Mouse (Mus musculus): Measurements from ENCODE around the gene Hyal1. TPM values are rescaled to one million over a fixed set of nuclear protein-coding genes. Genes with fewer than 3 reads are reported as not detected.

Hyal1 gene
- total RNA-seq (2014; rRNA removed; ENCODE audit: low replicate concordance) (14.0 and 21.3 TPM in 2 replicates), polyA plus RNA-seq (2015; fragmentation: Nextera tagmentation; extraction: Ambion mirVana) (5.7 and 6.0 TPM in 2 replicates)

- DNase-seq (ENCODE audit: low spot score) (peak; percentile 91), ATAC-seq (ENCODE audit: insufficient read depth, low read depth) (peak; percentile 70)
- Histone ChIP-seq H3K36me3 (replicated peaks; ENCODE audit: control insufficient read depth, insufficient read depth, low read length) (peaks cover 24% of the 10 kb centered on the region), H3K4me3 (ENCODE audit: low read depth, low read length) (peak within 1 kb of the TSS; percentile 36), H3K9ac (replicated peaks; ENCODE audit: low read depth, low read length) (peak within 1 kb of the TSS; percentile 43; the same call in 1 of the 2 replicates), H3K27ac (ENCODE audit: low read depth) (peak within 1 kb of the TSS; percentile 71), H3K4me2 (ENCODE audit: low read depth, low read length) (peak within 1 kb of the TSS; percentile 62), H3K27me3 (ENCODE audit: control insufficient read depth, insufficient read depth, low read length) (no peaks in the 10 kb centered on the region), H3K9me3 (replicated peaks; ENCODE audit: control insufficient read depth, low read length) (no peaks in the 10 kb centered on the region), H3K4me1 (ENCODE audit: control insufficient read depth, insufficient read depth) (peaks cover 16% of the 10 kb centered on the region)
- 26% methylated on average over 16 of the region's 16 CpGs for WGBS
- no peak for TF ChIP-seq EP300 (IDR thresholded peaks at IDR 0.05; ENCODE audit: low read depth)
- no peak for TF ChIP-seq CTCF (IDR thresholded peaks at IDR 0.05; ENCODE audit: low read depth)
These were observed at the start of gene Hyal1 for GRCm38 (mm10) chr9:107576357-107577107. TSS of gene Hyal1 (plus strand) at chr9:107576927.

GRCm38 (mm10) chr9:107533791-107534407 lies 42.8 kb upstream of the Hyal1 start, which contains the start of gene Tmem115:
TSS of gene Tmem115 (plus strand) at chr9:107533945.
- peak within 1 kb of the TSS; percentile 88 for H3K27ac ChIP-seq (ENCODE audit: low read depth)
- H3K9me3 ChIP-seq (replicated peaks; ENCODE audit: control insufficient read depth, low read length): no peaks in the 10 kb centered on the region
- H3K36me3 ChIP-seq (replicated peaks; ENCODE audit: control insufficient read depth, insufficient read depth, low read length): peaks cover 24% of the 10 kb centered on the region
- TF ChIP-seq EP300 (IDR thresholded peaks at IDR 0.05; ENCODE audit: low read depth) (no peak), CTCF (IDR thresholded peaks at IDR 0.05; ENCODE audit: low read depth) (no peak)
- H3K4me1 ChIP-seq (ENCODE audit: control insufficient read depth, insufficient read depth): peaks cover 28% of the 10 kb centered on the region
- peak; percentile 99 for ATAC-seq (ENCODE audit: insufficient read depth, low read depth)
- WGBS: under 1% methylated on average over 48 of the region's 48 CpGs
- peak within 1 kb of the TSS; percentile 87 for H3K4me3 ChIP-seq (ENCODE audit: low read depth, low read length)
- peak; percentile 99 for DNase-seq (ENCODE audit: low spot score)
- H3K9ac ChIP-seq (replicated peaks; ENCODE audit: low read depth, low read length): peak within 1 kb of the TSS; percentile 80
- peak within 1 kb of the TSS; percentile 99 for H3K4me2 ChIP-seq (ENCODE audit: low read depth, low read length)
- no peaks in the 10 kb centered on the region for H3K27me3 ChIP-seq (ENCODE audit: control insufficient read depth, insufficient read depth, low read length)

GRCm38 (mm10) chr9:107534408-107535202 lies 42.1 kb upstream of the Hyal1 start:
- Histone ChIP-seq H3K27me3 (ENCODE audit: control insufficient read depth, insufficient read depth, low read length) (no peaks in the 10 kb centered on the region), H3K4me1 (ENCODE audit: control insufficient read depth, insufficient read depth) (peaks cover 28% of the 10 kb centered on the region), H3K9ac (replicated peaks; ENCODE audit: low read depth, low read length) (peak overlapping the region; percentile 80), H3K4me2 (ENCODE audit: low read depth, low read length) (peak overlapping the region; percentile 99), H3K9me3 (replicated peaks; ENCODE audit: control insufficient read depth, low read length) (no peaks in the 10 kb centered on the region), H3K27ac (ENCODE audit: low read depth) (peak overlapping the region; percentile 88), H3K36me3 (replicated peaks; ENCODE audit: control insufficient read depth, insufficient read depth, low read length) (peaks cover 31% of the 10 kb centered on the region), H3K4me3 (ENCODE audit: low read depth, low read length) (peak overlapping the region; percentile 87)
- under 1% methylated on average over 40 of the region's 40 CpGs for WGBS
- TF ChIP-seq EP300 (IDR thresholded peaks at IDR 0.05; ENCODE audit: low read depth) (no peak), CTCF (IDR thresholded peaks at IDR 0.05; ENCODE audit: low read depth) (no peak)
- ATAC-seq (ENCODE audit: insufficient read depth, low read depth): peak; percentile 0; the same call in 1 of the 2 replicates
- no peak for DNase-seq (ENCODE audit: low spot score)

- 93% methylated on average over 7 of the region's 7 CpGs for WGBS
- Histone ChIP-seq H3K27ac (ENCODE audit: low read depth) (no peak overlapping the region), H3K4me2 (ENCODE audit: low read depth, low read length) (no peak overlapping the region), H3K36me3 (replicated peaks; ENCODE audit: control insufficient read depth, insufficient read depth, low read length) (peaks cover 36% of the 10 kb centered on the region), H3K4me3 (ENCODE audit: low read depth, low read length) (no peak overlapping the region), H3K9me3 (replicated peaks; ENCODE audit: control insufficient read depth, low read length) (no peaks in the 10 kb centered on the region), H3K4me1 (ENCODE audit: control insufficient read depth, insufficient read depth) (peaks cover 42% of the 10 kb centered on the region), H3K27me3 (ENCODE audit: control insufficient read depth, insufficient read depth, low read length) (no peaks in the 10 kb centered on the region), H3K9ac (replicated peaks; ENCODE audit: low read depth, low read length) (no peak overlapping the region)
- ATAC-seq (ENCODE audit: insufficient read depth, low read depth): no peak
- TF ChIP-seq CTCF (IDR thresholded peaks at IDR 0.05; ENCODE audit: low read depth): no peak
- no peak for TF ChIP-seq EP300 (IDR thresholded peaks at IDR 0.05; ENCODE audit: low read depth)
- DNase-seq (ENCODE audit: low spot score): no peak
These were observed 38.5 kb upstream of the Hyal1 start for GRCm38 (mm10) chr9:107538231-107538630.

GRCm38 (mm10) chr9:107538711-107539110 lies 38.0 kb upstream of the Hyal1 start:
- Histone ChIP-seq H3K9me3 (replicated peaks; ENCODE audit: control insufficient read depth, low read length) (no peaks in the 10 kb centered on the region), H3K9ac (replicated peaks; ENCODE audit: low read depth, low read length) (no peak overlapping the region), H3K27ac (ENCODE audit: low read depth) (no peak overlapping the region), H3K4me1 (ENCODE audit: control insufficient read depth, insufficient read depth) (peaks cover 38% of the 10 kb centered on the region), H3K4me3 (ENCODE audit: low read depth, low read length) (no peak overlapping the region), H3K27me3 (ENCODE audit: control insufficient read depth, insufficient read depth, low read length) (no peaks in the 10 kb centered on the region), H3K36me3 (replicated peaks; ENCODE audit: control insufficient read depth, insufficient read depth, low read length) (peaks cover 36% of the 10 kb centered on the region), H3K4me2 (ENCODE audit: low read depth, low read length) (no peak overlapping the region)
- DNase-seq (ENCODE audit: low spot score) (no peak), ATAC-seq (ENCODE audit: insufficient read depth, low read depth) (no peak)
- WGBS: 87% methylated on average over 3 of the region's 3 CpGs
- no peak for TF ChIP-seq CTCF (IDR thresholded peaks at IDR 0.05; ENCODE audit: low read depth)
- TF ChIP-seq EP300 (IDR thresholded peaks at IDR 0.05; ENCODE audit: low read depth): no peak

Data from heart, postnatal 0 days (tissue).